Mouse (Mus musculus): ENCODE data around the gene Adipor2. TPM values are rescaled to one million over a fixed set of nuclear protein-coding genes. Genes with fewer than 3 reads are reported as not detected.
"Not testable (repeated sequence)": the region's sequence is repeated elsewhere in the genome, so short reads cannot be mapped to it uniquely, and the experiment has no call there.

Adipor2 gene
- polyA plus RNA-seq, 1 experiment from 2014 or later = 40.9 TPM

- H3K9ac ChIP-seq (replicated peaks; ENCODE audit: low read depth, low read length) = no peak overlapping the region
- no peaks in the 10 kb centered on the region for H3K9me3 ChIP-seq (ENCODE audit: control insufficient read depth, low read length)
- ATAC-seq = no peak
- H3K4me2 ChIP-seq (ENCODE audit: low read length) = no peak overlapping the region
- no peaks in the 10 kb centered on the region for H3K27me3 ChIP-seq (replicated peaks; ENCODE audit: control insufficient read depth, insufficient read depth, low read length)
- H3K27ac ChIP-seq (ENCODE audit: low read length) = no peak overlapping the region
- 74% methylated on average over 11 of the region's 11 CpGs for WGBS
- H3K4me1 ChIP-seq (replicated peaks; ENCODE audit: control insufficient read depth, insufficient read depth, low read length) = peaks cover 23% of the 10 kb centered on the region
- no peak overlapping the region for H3K4me3 ChIP-seq (replicated peaks; ENCODE audit: low read length)
- H3K36me3 ChIP-seq (ENCODE audit: control insufficient read depth, insufficient read depth) = no peaks in the 10 kb centered on the region
Observed at GRCm38 (mm10) chr6:119445671-119446607, 28.4 kb upstream of the Adipor2 start.

- Histone ChIP-seq H3K36me3 (ENCODE audit: control insufficient read depth, insufficient read depth) (no peaks in the 10 kb centered on the region), H3K4me2 (ENCODE audit: low read length) (no peak overlapping the region), H3K27ac (ENCODE audit: low read length) (no peak overlapping the region), H3K9me3 (ENCODE audit: control insufficient read depth, low read length) (no peaks in the 10 kb centered on the region), H3K4me1 (replicated peaks; ENCODE audit: control insufficient read depth, insufficient read depth, low read length) (peaks cover 11% of the 10 kb centered on the region), H3K9ac (replicated peaks; ENCODE audit: low read depth, low read length) (no peak overlapping the region), H3K27me3 (replicated peaks; ENCODE audit: control insufficient read depth, insufficient read depth, low read length) (no peaks in the 10 kb centered on the region), H3K4me3 (replicated peaks; ENCODE audit: low read length) (no peak overlapping the region)
- ATAC-seq = peak; percentile 79
- WGBS = 48% methylated on average over 12 of the region's 12 CpGs
Observed at GRCm38 (mm10) chr6:119443742-119444645, 26.5 kb upstream of the Adipor2 start.

- H3K9me3 ChIP-seq (ENCODE audit: control insufficient read depth, low read length); H3K27ac ChIP-seq (ENCODE audit: low read length); H3K9ac ChIP-seq (replicated peaks; ENCODE audit: low read depth, low read length); H3K27me3 ChIP-seq (replicated peaks; ENCODE audit: control insufficient read depth, insufficient read depth, low read length); H3K4me3 ChIP-seq (replicated peaks; ENCODE audit: low read length); H3K4me1 ChIP-seq (replicated peaks; ENCODE audit: control insufficient read depth, insufficient read depth, low read length); ATAC-seq; H3K36me3 ChIP-seq (ENCODE audit: control insufficient read depth, insufficient read depth); H3K4me2 ChIP-seq (ENCODE audit: low read length): not testable (repeated sequence)
- 81% methylated on average over 5 of the region's 5 CpGs for WGBS
Observed at GRCm38 (mm10) chr6:119442729-119443128, 25.2 kb upstream of the Adipor2 start.

GRCm38 (mm10) chr6:119437894-119438761, 20.6 kb upstream of the Adipor2 start:
- Histone ChIP-seq H3K27me3 (replicated peaks; ENCODE audit: control insufficient read depth, insufficient read depth, low read length) (no peaks in the 10 kb centered on the region), H3K27ac (ENCODE audit: low read length) (no peak overlapping the region), H3K4me3 (replicated peaks; ENCODE audit: low read length) (no peak overlapping the region), H3K4me1 (replicated peaks; ENCODE audit: control insufficient read depth, insufficient read depth, low read length) (no peaks in the 10 kb centered on the region), H3K9me3 (ENCODE audit: control insufficient read depth, low read length) (no peaks in the 10 kb centered on the region), H3K36me3 (ENCODE audit: control insufficient read depth, insufficient read depth) (no peaks in the 10 kb centered on the region), H3K4me2 (ENCODE audit: low read length) (no peak overlapping the region), H3K9ac (replicated peaks; ENCODE audit: low read depth, low read length) (no peak overlapping the region)
- WGBS = 59% methylated on average over 8 of the region's 8 CpGs
- no peak for ATAC-seq

GRCm38 (mm10) chr6:119434394-119434793, 16.9 kb upstream of the Adipor2 start:
- no peaks in the 10 kb centered on the region for H3K36me3 ChIP-seq (ENCODE audit: control insufficient read depth, insufficient read depth)

GRCm38 (mm10) chr6:119431751-119432324, 14.3 kb upstream of the Adipor2 start:
- Histone ChIP-seq H3K9ac (replicated peaks; ENCODE audit: low read depth, low read length) (no peak overlapping the region), H3K27ac (ENCODE audit: low read length) (no peak overlapping the region), H3K4me3 (replicated peaks; ENCODE audit: low read length) (no peak overlapping the region), H3K4me1 (replicated peaks; ENCODE audit: control insufficient read depth, insufficient read depth, low read length) (no peaks in the 10 kb centered on the region), H3K9me3 (ENCODE audit: control insufficient read depth, low read length) (no peaks in the 10 kb centered on the region), H3K4me2 (ENCODE audit: low read length) (no peak overlapping the region), H3K36me3 (ENCODE audit: control insufficient read depth, insufficient read depth) (no peaks in the 10 kb centered on the region), H3K27me3 (replicated peaks; ENCODE audit: control insufficient read depth, insufficient read depth, low read length) (no peaks in the 10 kb centered on the region)
- no peak for ATAC-seq
- 87% methylated on average over 6 of the region's 6 CpGs for WGBS

More at GRCm38 (mm10) chr6:119434394-119434793, 16.9 kb upstream of the Adipor2 start:
- H3K27ac ChIP-seq (ENCODE audit: low read length) = no peak overlapping the region
- H3K4me3 ChIP-seq (replicated peaks; ENCODE audit: low read length) = no peak overlapping the region
- no peaks in the 10 kb centered on the region for H3K27me3 ChIP-seq (replicated peaks; ENCODE audit: control insufficient read depth, insufficient read depth, low read length)
- H3K9ac ChIP-seq (replicated peaks; ENCODE audit: low read depth, low read length) = no peak overlapping the region
- no peak overlapping the region for H3K4me2 ChIP-seq (ENCODE audit: low read length)
- no peak for ATAC-seq
- no peaks in the 10 kb centered on the region for H3K4me1 ChIP-seq (replicated peaks; ENCODE audit: control insufficient read depth, insufficient read depth, low read length)
- no peaks in the 10 kb centered on the region for H3K9me3 ChIP-seq (ENCODE audit: control insufficient read depth, low read length)
- 96% methylated on average over 4 of the region's 4 CpGs for WGBS

- Histone ChIP-seq H3K9me3 (ENCODE audit: control insufficient read depth, low read length) (no peaks in the 10 kb centered on the region), H3K36me3 (ENCODE audit: control insufficient read depth, insufficient read depth) (no peaks in the 10 kb centered on the region), H3K9ac (replicated peaks; ENCODE audit: low read depth, low read length) (no peak overlapping the region), H3K27me3 (replicated peaks; ENCODE audit: control insufficient read depth, insufficient read depth, low read length) (no peaks in the 10 kb centered on the region), H3K4me2 (ENCODE audit: low read length) (no peak overlapping the region), H3K27ac (ENCODE audit: low read length) (no peak overlapping the region), H3K4me1 (replicated peaks; ENCODE audit: control insufficient read depth, insufficient read depth, low read length) (no peaks in the 10 kb centered on the region), H3K4me3 (replicated peaks; ENCODE audit: low read length) (no peak overlapping the region)
- no peak for ATAC-seq
- 53% methylated on average over 2 of the region's 2 CpGs for WGBS
Observed at GRCm38 (mm10) chr6:119430508-119430907, 13.0 kb upstream of the Adipor2 start.

GRCm38 (mm10) chr6:119429311-119429710, 11.8 kb upstream of the Adipor2 start:
- H3K27me3 ChIP-seq (replicated peaks; ENCODE audit: control insufficient read depth, insufficient read depth, low read length) = no peaks in the 10 kb centered on the region
- no peak overlapping the region for H3K27ac ChIP-seq (ENCODE audit: low read length)
- 96% methylated on average over 13 of the region's 13 CpGs for WGBS
- ATAC-seq = no peak
- no peak overlapping the region for H3K4me2 ChIP-seq (ENCODE audit: low read length)
- no peak overlapping the region for H3K4me3 ChIP-seq (replicated peaks; ENCODE audit: low read length)
- H3K36me3 ChIP-seq (ENCODE audit: control insufficient read depth, insufficient read depth) = no peaks in the 10 kb centered on the region
- no peak overlapping the region for H3K9ac ChIP-seq (replicated peaks; ENCODE audit: low read depth, low read length)
- H3K4me1 ChIP-seq (replicated peaks; ENCODE audit: control insufficient read depth, insufficient read depth, low read length) = no peaks in the 10 kb centered on the region
- no peaks in the 10 kb centered on the region for H3K9me3 ChIP-seq (ENCODE audit: control insufficient read depth, low read length)

All from forebrain, embryonic 16.5 days (tissue).